Mouse (Mus musculus) adrenal gland, postnatal 4 days (tissue): Measurements from ENCODE around the gene Ank2. TPM values are rescaled to one million over a fixed set of nuclear protein-coding genes. Genes with fewer than 3 reads are reported as not detected.

Source experiments
- DNase-seq, 2 experiments: peaks; one replicate each; pipeline ENCODE4 v3.0.0; 2021 to 2022; ENCODE audit warnings: low spot score in 2 of 2, mixed read lengths in 2 of 2
- total RNA-seq, 2 experiments: library from RNA; stranded (reverse); gene quantifications; 2 replicates each; pipeline ENCODE4 v1.2.3; 2021

The Ank2 gene
- total RNA-seq, 2 experiments from 2014 or later = 91.4 to 93.0 TPM

DNA sequence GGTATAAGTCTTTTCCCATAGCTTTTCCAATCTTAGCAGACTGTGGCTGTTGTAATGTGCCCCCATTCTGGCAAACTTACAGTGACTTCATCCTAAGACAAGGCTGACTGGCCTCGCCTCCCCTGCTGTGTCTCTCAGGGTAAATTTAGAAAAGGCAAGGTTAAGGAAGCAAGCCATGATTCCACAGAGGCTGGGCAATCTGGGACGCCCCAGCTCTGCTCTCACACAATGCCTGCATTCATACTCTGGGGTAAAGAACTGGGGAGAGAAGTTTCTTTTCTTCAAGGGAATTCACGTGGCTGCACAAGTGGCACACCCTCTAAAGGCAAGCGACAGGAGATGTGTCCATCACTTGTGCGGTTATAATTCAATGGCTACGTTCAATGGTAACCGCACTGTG, 505.0 kb downstream of the Ank2 start:
- DNase-seq = no peak

DNA sequence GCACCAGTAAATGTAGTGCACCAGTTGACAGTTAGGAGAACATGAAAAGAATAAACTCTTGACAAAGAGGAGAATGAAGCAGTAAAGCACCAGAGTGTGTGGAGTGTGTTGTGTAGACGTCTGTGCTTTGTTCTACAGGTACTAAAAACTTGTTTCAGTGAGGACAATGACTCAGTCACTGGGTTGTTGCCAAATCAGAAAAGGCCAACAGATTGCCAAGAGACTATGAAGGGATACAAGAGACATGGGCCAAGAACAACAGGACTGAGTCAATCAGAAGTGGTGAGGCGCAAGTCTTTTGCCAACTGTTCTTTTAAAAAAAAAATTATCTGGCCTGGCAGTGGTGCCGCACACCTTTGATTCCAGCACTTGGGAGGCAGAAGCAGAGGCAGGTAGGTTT, 509.2 kb downstream of the Ank2 start:
- no peak for DNase-seq

DNA sequence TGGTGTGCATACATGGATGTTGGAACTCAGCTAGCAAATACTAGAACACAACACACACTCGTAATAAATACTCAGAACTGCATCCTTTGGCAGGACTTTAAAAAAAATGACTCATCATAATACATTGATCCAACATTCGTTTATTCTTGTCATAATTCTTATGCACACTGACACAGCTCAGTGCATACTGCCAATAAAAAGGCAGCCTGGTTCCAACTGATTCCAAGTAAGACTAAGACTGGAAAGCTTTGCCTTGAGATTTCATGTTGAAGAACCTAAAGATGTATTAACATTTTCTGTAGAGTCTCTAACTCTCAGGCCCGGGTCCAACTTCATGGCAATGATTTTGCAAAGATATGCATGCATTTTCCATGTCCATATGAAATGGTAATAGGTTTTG, 512.5 kb downstream of the Ank2 start:
- no peak for DNase-seq

DNA sequence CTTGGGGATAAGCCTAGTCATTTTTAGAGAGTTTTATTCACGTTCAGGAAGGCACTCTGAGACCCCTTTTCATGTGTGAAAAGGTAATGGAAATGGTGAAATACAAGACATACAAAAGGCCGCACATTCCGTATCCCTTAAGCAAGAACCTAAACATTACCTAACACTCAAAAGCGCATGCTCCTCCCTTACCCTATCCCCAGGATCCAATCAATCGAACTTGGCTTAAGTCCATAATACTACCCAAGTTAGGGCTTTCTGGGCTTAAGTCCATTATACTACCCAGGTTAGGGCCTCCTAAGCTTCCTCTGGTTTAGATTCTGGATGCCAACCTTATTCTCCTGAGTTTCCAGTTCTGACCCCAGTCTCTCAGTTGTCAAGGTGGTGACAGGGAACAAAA, 516.3 kb downstream of the Ank2 start:
- DNase-seq = no peak

- DNase-seq = no peak
Observed at GRCm38 (mm10) chr3:126981163-126981562, 518.0 kb downstream of the Ank2 start.

GRCm38 (mm10) chr3:126979635-126980034, 519.5 kb downstream of the Ank2 start:
- DNase-seq = no peak

GRCm38 (mm10) chr3:126978768-126979410, 520.3 kb downstream of the Ank2 start:
- DNase-seq = peak; percentile 28 to 48

GRCm38 (mm10) chr3:126977399-126977798, 521.8 kb downstream of the Ank2 start:
- no peak for DNase-seq

DNA sequence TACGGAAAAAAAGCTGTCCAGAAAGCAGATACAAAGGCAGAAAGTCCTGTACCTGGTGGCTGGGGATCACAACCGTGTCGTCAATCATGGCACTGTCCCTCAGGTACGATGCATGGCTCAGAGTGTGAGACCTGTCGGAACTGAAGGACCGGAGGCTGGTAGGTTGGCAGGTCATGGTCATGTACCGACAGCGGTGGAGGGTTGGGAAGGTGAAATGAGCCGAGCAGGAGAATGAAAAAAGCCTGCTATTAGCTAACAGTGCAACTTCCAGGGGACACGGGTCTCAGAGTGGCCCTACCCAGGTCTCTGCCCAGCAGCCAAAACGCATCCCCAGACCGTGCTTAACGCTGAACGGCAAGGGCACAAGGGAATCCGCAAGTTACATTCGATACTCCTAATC, 522.4 kb downstream of the Ank2 start:
- DNase-seq = no peak

- DNase-seq = no peak
Observed at GRCm38 (mm10) chr3:126975409-126975808, 523.7 kb downstream of the Ank2 start.

GRCm38 (mm10) chr3:126973551-126973950, 525.6 kb downstream of the Ank2 start:
- DNase-seq = no peak

DNA sequence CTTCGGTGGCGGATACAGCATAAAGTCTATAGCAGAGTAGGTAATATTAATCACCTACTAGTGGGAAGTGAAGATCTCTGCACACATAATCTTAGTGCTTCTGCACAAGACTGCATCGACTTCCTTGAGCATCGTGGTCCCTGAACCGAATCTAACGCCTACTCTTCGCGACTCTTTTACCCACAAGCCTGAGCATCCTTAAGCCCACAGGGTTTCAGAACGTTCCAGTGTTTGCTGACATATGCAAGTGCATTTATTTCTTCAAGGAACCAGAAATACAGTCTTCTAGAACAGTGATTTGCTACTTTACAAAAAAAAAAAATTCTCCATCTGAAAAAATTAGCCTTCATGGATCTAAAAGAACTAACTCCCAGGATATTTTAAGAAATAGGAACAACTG, 527.6 kb downstream of the Ank2 start:
- DNase-seq = no peak

DNA sequence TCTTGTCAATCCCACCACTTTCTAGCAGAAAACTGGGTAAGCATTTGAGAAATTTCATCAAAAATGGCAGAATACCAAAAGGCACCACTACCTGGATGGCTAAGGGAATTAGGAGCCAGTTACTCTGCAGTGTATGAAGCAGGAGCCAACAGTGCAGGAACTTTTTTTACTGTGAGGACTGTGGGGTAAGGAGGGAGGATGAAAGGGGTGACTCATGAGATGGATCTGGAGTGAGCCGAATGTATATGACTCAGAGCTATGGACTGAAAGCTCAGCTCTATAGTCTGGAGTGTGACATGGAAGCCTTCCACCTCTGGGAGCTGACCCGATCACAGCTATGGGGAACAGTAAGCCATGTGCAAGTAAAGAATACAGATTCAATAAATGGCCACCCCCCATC, 530.4 kb downstream of the Ank2 start:
- DNase-seq = no peak

DNA sequence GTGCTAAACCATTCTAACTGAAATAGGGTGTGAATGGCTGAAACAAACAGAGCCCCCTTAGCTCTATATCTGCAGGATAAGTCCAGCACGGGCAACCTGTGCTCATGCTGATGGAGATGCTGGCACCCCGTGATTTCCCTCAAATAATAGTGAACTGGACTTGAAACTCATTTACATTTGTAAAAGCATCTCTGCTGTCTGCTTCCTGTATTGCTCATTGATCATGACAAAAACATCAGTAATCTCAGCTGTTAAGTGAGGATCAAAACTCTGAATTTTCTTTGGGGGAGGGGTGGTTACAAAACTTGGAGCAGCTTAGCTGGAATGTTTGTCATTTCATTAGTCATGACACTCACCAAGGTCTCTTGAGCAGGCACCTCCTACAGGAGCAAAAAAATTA, 533.4 kb downstream of the Ank2 start:
- DNase-seq = no peak

DNA sequence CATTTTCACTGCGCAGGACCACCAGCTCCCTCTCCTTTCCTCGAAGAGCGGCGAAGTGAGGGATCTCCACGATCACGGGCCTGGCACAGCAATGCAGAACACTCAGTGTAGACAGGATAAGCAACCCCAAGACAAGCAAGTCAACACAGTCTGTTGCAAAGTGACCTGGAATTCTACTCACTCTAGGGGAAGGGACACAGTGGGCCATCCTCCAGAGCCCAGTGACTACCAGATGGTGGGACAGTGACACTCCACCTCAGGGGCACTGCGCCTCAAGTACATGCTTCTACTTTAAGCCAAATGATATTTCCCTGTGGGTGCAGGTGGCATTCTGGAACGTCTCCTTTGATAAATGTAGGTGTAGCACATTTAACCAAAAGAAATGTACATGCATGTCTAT, 536.8 kb downstream of the Ank2 start:
- DNase-seq = no peak

GRCm38 (mm10) chr3:126952698-126953097, 546.5 kb downstream of the Ank2 start:
- no peak for DNase-seq

GRCm38 (mm10) chr3:126946591-126946990, 552.6 kb downstream of the Ank2 start:
- DNase-seq = no peak

DNA sequence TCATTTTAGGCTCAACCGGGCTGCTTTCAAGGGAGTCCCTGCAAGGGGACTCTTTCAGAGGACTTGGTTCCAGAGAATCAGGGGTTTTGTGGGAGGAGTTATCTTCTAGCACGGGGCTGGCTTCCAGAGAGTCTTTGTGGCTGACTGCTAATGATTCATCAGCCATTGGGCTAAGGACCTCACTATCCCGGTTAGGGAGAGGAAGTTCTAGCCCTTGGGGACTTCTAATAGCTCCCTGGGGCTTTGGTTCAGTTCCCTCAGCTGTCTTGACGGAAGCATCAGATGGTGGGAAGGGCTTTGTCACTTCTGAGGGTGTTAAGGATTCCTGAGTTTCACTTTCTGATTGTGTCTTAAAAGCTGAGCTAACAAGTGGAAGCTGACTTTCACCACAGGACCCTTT, 554.3 kb downstream of the Ank2 start:
- DNase-seq = no peak

GRCm38 (mm10) chr3:126944081-126944480, 555.1 kb downstream of the Ank2 start:
- DNase-seq = no peak

GRCm38 (mm10) chr3:126940452-126940851, 558.7 kb downstream of the Ank2 start:
- DNase-seq = no peak

GRCm38 (mm10) chr3:126931884-126932506, 567.2 kb downstream of the Ank2 start:
- DNase-seq = no peak

GRCm38 (mm10) chr3:126923575-126924382, 575.4 kb downstream of the Ank2 start:
- no peak for DNase-seq
